Mouse (Mus musculus): ENCODE results near the gene Ahctf1.

The Ahctf1 gene

DNA sequence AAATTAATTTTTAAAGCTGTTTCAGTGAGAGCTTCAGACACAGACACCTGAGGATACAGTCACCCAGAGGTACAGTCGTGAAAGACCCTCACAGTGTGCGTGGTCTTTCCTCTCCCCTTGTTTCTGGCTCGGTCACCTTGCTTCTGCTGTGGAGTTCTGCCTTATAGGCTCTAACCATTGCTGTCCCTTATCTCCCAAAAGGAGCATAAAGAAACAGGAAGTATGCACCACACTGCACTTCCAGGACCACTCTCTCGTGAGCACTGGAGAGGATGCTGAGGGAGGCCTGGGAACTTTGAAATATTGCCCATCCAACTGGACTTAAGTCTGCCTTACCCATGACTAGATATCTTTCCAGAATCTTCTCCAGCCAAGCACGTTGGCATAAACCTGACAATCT lies 92.7 kb downstream of the Ahctf1 start:
- DNase-seq, result no peak

DNA sequence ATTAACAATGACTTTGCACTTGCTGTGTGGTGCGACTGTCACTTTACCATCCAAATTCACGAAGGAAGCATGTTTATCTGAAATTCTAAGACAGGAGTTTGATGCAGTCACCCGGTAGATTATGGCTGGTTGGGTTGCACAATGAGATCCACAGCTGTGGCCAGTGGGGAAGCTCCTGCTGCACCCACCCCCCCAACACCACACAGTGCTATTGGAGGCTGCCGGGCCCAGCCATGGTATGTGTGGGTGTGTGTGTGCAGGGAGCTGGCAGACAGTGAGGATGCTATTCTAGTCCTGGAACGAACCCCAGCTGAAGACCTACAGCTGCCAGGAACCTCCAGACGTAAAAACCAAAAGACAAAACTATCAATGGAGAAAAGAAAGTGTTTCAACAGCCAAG lies 94.1 kb downstream of the Ahctf1 start:
- DNase-seq, result peak; percentile 45

DNA sequence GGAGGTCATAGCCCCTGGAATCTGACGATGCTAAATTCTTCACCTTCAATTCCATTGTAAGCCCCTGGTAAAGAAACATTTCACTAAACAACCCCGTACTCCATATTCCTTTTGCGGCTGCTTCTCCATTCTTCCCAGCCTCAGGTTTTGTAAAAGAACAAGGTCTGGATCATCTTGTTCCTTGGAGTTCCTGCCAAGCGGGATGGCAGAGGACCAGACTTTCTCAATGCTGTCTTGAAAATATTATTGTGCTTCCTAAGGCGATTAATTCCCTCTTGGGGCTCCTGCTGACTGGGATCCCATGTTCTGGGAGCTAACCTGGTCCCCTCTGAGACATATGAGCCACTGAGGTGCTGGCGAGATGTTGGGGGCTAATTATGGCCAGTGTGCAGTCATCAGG lies 98.3 kb downstream of the Ahctf1 start:
- DNase-seq, result no peak

DNA sequence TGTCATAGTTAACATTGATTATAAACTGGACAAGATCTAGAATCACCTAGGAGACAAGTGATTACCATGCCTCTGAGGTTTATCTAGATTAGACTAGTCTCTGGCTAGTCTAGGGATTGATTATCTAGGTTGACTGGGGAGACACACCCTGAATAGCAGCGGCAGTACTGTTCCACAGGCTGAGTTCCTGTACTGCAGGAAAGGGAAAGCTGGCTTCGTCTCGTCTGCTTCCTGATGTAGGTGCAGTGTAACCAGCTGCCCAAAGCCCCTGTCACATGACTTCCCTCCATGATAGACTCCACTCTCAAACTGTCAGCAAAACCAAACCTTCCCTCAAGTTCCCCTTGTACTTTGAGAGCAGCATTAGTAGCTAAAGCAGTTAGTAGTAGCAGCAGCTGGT lies 99.3 kb downstream of the Ahctf1 start:
- no peak for DNase-seq

Data from cerebellum, adult 9-11 months (tissue).